Mouse (Mus musculus) hindbrain, embryonic 15.5 days (tissue): ENCODE results near the gene Mslnl. TPM values are rescaled to one million over a fixed set of nuclear protein-coding genes. Genes with fewer than 3 reads are reported as not detected.

Experiments used
- ATAC-seq: fragments of 200-750 bp; cut with Nextera tagmentation; 2 replicates; pipeline ENCODE4 v1.8.0; 2017; ENCODE audit warnings: low read depth, moderate number of reproducible peaks, moderate TSS enrichment; ENCODE audit not compliant: low FRiP score
- H3K27ac ChIP-seq: fragments of 300-500 bp; sonication (generic); replicated peaks from 2 replicates; pipeline ENCODE4 v1.5.1; 2015; ENCODE audit warnings: mild to moderate bottlenecking, inconsistent platforms
- H3K27me3 ChIP-seq: fragments of 300-500 bp; sonication (generic); 2 replicates; pipeline ENCODE4 v1.6.1; 2015; ENCODE audit warnings: control low read depth, inconsistent platforms
- H3K36me3 ChIP-seq: fragments of 300-500 bp; sonication (generic); 2 replicates; pipeline ENCODE4 v1.6.1; 2015; ENCODE audit warnings: control low read depth, inconsistent platforms
- H3K4me1 ChIP-seq: fragments of 300-500 bp; sonication (generic); replicated peaks from 2 replicates; pipeline ENCODE4 v1.6.1; 2015; ENCODE audit warnings: control low read depth, inconsistent platforms
- H3K4me2 ChIP-seq: fragments of 300-500 bp; sonication (generic); 2 replicates; pipeline ENCODE4 v1.6.1; 2015; ENCODE audit warnings: moderate library complexity, mild to moderate bottlenecking, inconsistent platforms
- H3K4me3 ChIP-seq: fragments of 300-500 bp; sonication (generic); 2 replicates; pipeline ENCODE4 v1.5.1; 2015; ENCODE audit warnings: mild to moderate bottlenecking, inconsistent platforms
- H3K9ac ChIP-seq: fragments of 300-500 bp; sonication (generic); 2 replicates; pipeline ENCODE4 v1.6.1; 2015; ENCODE audit warnings: inconsistent platforms
- H3K9me3 ChIP-seq: fragments of 300-500 bp; sonication (generic); 2 replicates; pipeline ENCODE4 v1.6.1; 2016; ENCODE audit warnings: control low read depth, inconsistent platforms
- WGBS: fragments of 180-500 bp; shearing (Covaris S2); methylation state at CpG from one replicate; pipeline ENCODE4 v1.1.7; 2015; 5-methylcytosine and 5-hydroxymethylcytosine counted together
- microRNA-seq: library from miRNA; unstranded; fragments of <30 nt; microRNA quantifications from one replicate; pipeline ENCODE4, GENCODE M21; 2016
- polyA plus RNA-seq: library from polyadenylated mRNA; unstranded; fragments of >200 nt; fragmentation: Nextera tagmentation; extraction: Ambion mirVana; gene quantifications from 2 replicates; pipeline ENCODE4 v1.2.1, GENCODE M21; 2015

The Mslnl gene
- polyA plus RNA-seq, 1 experiment from 2014 or later = not detected

GRCm38 (mm10) chr17:25791843-25792527, 56.1 kb downstream of the Mslnl start:
- Histone ChIP-seq H3K4me2 (peak overlapping the region; percentile 92), H3K36me3 (peaks cover 9% of the 10 kb centered on the region; the same call in 1 of the 2 replicates), H3K9me3 (no peaks in the 10 kb centered on the region), H3K27ac (peak overlapping the region; percentile 95), H3K4me3 (peak overlapping the region; percentile 84), H3K9ac (peak overlapping the region; percentile 88), H3K27me3 (peaks cover 9% of the 10 kb centered on the region; the same call in 1 of the 2 replicates), H3K4me1 (peaks cover 53% of the 10 kb centered on the region)
- under 1% methylated on average over 45 of the region's 45 CpGs for WGBS
- peak; percentile 57 for ATAC-seq

GRCm38 (mm10) chr17:25792615-25793014, 56.8 kb downstream of the Mslnl start, which contains the start of gene Fam173a:
TSS of gene Fam173a (minus strand) at chr17:25792901.
- WGBS = under 1% methylated on average over 14 of the region's 14 CpGs
- ATAC-seq = peak; percentile 65
- H3K4me1 ChIP-seq = peaks cover 59% of the 10 kb centered on the region

GRCm38 (mm10) chr17:25794197-25794596, 58.4 kb downstream of the Mslnl start:
- Histone ChIP-seq H3K4me1 (peaks cover 59% of the 10 kb centered on the region), H3K9ac (0 out of 2 replicates have a peak overlapping the region, but pooled peaks have one; percentile 30), H3K4me2 (peak overlapping the region; percentile 92), H3K9me3 (no peaks in the 10 kb centered on the region), H3K36me3 (peaks cover 6% of the 10 kb centered on the region; the same call in 1 of the 2 replicates), H3K4me3 (0 out of 2 replicates have a peak overlapping the region, but pooled peaks have one; percentile 52), H3K27me3 (peaks cover 9% of the 10 kb centered on the region; the same call in 1 of the 2 replicates), H3K27ac (peak overlapping the region; percentile 95)
- WGBS = 13% methylated on average over 13 of the region's 13 CpGs
- ATAC-seq = no peak

More at GRCm38 (mm10) chr17:25792615-25793014, 56.8 kb downstream of the Mslnl start, which contains the start of gene Fam173a:
- Histone ChIP-seq H3K27ac (peak within 1 kb of the TSS; percentile 95), H3K9me3 (no peaks in the 10 kb centered on the region), H3K9ac (peak within 1 kb of the TSS; percentile 88), H3K4me2 (peak within 1 kb of the TSS; percentile 92), H3K36me3 (peaks cover 9% of the 10 kb centered on the region; the same call in 1 of the 2 replicates), H3K27me3 (peaks cover 9% of the 10 kb centered on the region; the same call in 1 of the 2 replicates), H3K4me3 (peak within 1 kb of the TSS; percentile 84)

GRCm38 (mm10) chr17:25794998-25795397, 59.2 kb downstream of the Mslnl start:
- 0 out of 2 replicates have a peak overlapping the region, but pooled peaks have one; percentile 30 for H3K9ac ChIP-seq
- WGBS = 39% methylated on average over 17 of the region's 17 CpGs

GRCm38 (mm10) chr17:25795609-25796092, 59.8 kb downstream of the Mslnl start, which contains the start of gene AC134908.4:
TSS of gene AC134908.4 (minus strand) at chr17:25795659.
- Histone ChIP-seq H3K27ac (peak within 1 kb of the TSS; percentile 95), H3K4me1 (peaks cover 55% of the 10 kb centered on the region), H3K36me3 (no peaks in the 10 kb centered on the region), H3K9ac (peak within 1 kb of the TSS; percentile 36), H3K9me3 (no peaks in the 10 kb centered on the region), H3K4me2 (peak within 1 kb of the TSS; percentile 92), H3K27me3 (peaks cover 9% of the 10 kb centered on the region; the same call in 1 of the 2 replicates), H3K4me3 (peak within 1 kb of the TSS; percentile 52)
- WGBS = 4% methylated on average over 6 of the region's 6 CpGs
- peak; percentile 62 for ATAC-seq

More at GRCm38 (mm10) chr17:25794998-25795397, 59.2 kb downstream of the Mslnl start:
- H3K9me3 ChIP-seq = no peaks in the 10 kb centered on the region
- peaks cover 9% of the 10 kb centered on the region; the same call in 1 of the 2 replicates for H3K27me3 ChIP-seq
- H3K4me2 ChIP-seq = peak overlapping the region; percentile 92
- no peak for ATAC-seq
- peak overlapping the region; percentile 52 for H3K4me3 ChIP-seq
- no peaks in the 10 kb centered on the region for H3K36me3 ChIP-seq
- H3K4me1 ChIP-seq = peaks cover 59% of the 10 kb centered on the region
- peak overlapping the region; percentile 95 for H3K27ac ChIP-seq

DNA sequence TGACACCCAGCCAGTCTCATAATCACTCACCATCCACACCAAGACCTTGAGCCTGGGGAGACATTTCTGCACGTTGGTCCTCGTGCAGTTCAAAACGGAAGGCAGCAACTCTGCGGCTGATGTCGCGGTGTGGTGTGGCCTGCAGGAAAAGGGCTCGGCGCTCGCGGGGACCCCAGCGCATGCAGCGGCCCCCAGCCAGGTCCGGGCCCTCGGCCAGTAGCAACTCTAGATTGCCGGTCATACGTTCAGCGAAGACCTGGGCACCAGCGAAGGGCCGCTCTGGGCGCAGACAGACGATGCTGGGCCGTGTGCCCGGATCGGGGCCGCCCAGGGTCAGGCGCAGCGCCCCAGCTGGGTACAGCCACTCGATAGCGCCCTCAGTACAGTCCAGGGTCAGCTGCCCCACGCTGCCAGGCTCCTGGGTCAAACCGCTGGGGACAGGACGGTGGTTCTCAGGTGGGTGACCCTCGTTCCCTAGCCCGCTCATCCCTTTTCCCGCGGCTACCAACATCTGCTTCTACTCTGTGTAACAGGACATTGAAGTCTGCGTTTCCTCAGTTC, 60.4 kb downstream of the Mslnl start:
- Histone ChIP-seq H3K27me3 (peaks cover 9% of the 10 kb centered on the region; the same call in 1 of the 2 replicates), H3K9ac (peak overlapping the region; percentile 36), H3K4me2 (peak overlapping the region; percentile 92), H3K4me1 (peaks cover 49% of the 10 kb centered on the region), H3K4me3 (peak overlapping the region; percentile 52), H3K36me3 (no peaks in the 10 kb centered on the region), H3K9me3 (no peaks in the 10 kb centered on the region), H3K27ac (peak overlapping the region; percentile 95)
- WGBS = under 1% methylated on average over 37 of the region's 37 CpGs
- ATAC-seq = no peak

DNA sequence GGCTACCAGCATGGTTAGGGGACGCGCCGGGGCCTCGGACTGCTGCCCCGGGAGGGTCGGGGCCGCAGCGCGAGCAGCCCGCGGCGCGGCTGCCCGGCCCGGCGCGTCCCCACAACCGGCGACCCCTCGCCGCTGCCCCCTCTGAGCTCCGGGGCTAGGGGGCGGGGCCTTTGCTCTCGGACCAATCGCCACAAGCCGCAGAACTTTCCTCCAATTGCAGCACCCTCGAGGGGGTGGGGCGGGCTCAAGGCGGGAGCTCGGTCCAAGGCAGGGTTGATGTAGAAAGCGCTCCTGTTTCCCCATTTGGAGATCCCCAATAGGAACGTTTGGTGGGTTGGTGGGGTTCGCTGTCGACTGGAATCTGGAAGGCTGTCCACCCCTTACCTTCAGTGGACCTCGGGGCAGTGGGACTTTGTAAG, 61.1 kb downstream of the Mslnl start, which contains the start of gene Metrn:
Gene Metrn (minus strand): TSS at position 186 of the 419 bp plus-strand sequence.
- Histone ChIP-seq H3K4me1 (peaks cover 45% of the 10 kb centered on the region), H3K36me3 (no peaks in the 10 kb centered on the region), H3K4me3 (peak within 1 kb of the TSS; percentile 52), H3K27me3 (peaks cover 9% of the 10 kb centered on the region; the same call in 1 of the 2 replicates), H3K9me3 (no peaks in the 10 kb centered on the region), H3K4me2 (peak within 1 kb of the TSS; percentile 92), H3K27ac (peak within 1 kb of the TSS; percentile 95), H3K9ac (peak within 1 kb of the TSS; percentile 36)
- under 1% methylated on average over 33 of the region's 35 CpGs for WGBS
- ATAC-seq = peak; percentile 70

Small RNA genes within 50 kb of the gene (microRNA-seq; reads per million reads assigned to microRNA genes)
- gene Gm25083 (not detected), gene Mir6966 (not detected)

Other genes with a start within 250 kb of the Mslnl start
- gene Sstr5, start 238.8 kb upstream of the Mslnl start, polyA plus RNA-seq = 0.64 and 0.77 TPM in 2 replicates
- 17.8 and 23.8 TPM in 2 replicates for gene Sox8, start 165.4 kb upstream of the Mslnl start, polyA plus RNA-seq
- gene Lmf1, start 157.0 kb upstream of the Mslnl start, polyA plus RNA-seq = 23.8 and 25.1 TPM in 2 replicates
- gene Gng13, start 18.9 kb upstream of the Mslnl start, polyA plus RNA-seq = 6.7 and 9.6 TPM in 2 replicates
- 8.2 and 8.8 TPM in 2 replicates for gene Chtf18, start 8.6 kb upstream of the Mslnl start, polyA plus RNA-seq
- 28.7 and 30.1 TPM in 2 replicates for gene Rpusd1, start 8.4 kb upstream of the Mslnl start, polyA plus RNA-seq
- gene Msln, start 18.3 kb downstream of the Mslnl start, polyA plus RNA-seq = 0.84 TPM in 1 of 2 replicates, not detected in the other
- 29.5 and 30.7 TPM in 2 replicates for gene Narfl, start 37.7 kb downstream of the Mslnl start, polyA plus RNA-seq
- 133 TPM in 2 replicates for gene Haghl, start 49.6 kb downstream of the Mslnl start, polyA plus RNA-seq
- 0.31 and 0.48 TPM in 2 replicates for gene Ccdc78, start 50.5 kb downstream of the Mslnl start, polyA plus RNA-seq
- 90.1 and 95.7 TPM in 2 replicates for gene Fam173a, start 56.9 kb downstream of the Mslnl start, polyA plus RNA-seq
- 2.0 TPM in 1 of 2 replicates, not detected in the other for gene AC134908.4, start 59.6 kb downstream of the Mslnl start, polyA plus RNA-seq
- 67.2 and 82.2 TPM in 2 replicates for gene Metrn, start 61.1 kb downstream of the Mslnl start, polyA plus RNA-seq
- gene Fbxl16, start 73.0 kb downstream of the Mslnl start, polyA plus RNA-seq = 38.2 and 45.0 TPM in 2 replicates
- gene Wdr24, start 87.6 kb downstream of the Mslnl start, polyA plus RNA-seq = 27.3 and 28.2 TPM in 2 replicates
- 51.1 and 55.0 TPM in 2 replicates for gene Jmjd8, start 92.8 kb downstream of the Mslnl start, polyA plus RNA-seq
- 358 and 382 TPM in 2 replicates for gene Stub1, start 97.4 kb downstream of the Mslnl start, polyA plus RNA-seq
- 51.9 and 56.8 TPM in 2 replicates for gene Rhbdl1, start 101.3 kb downstream of the Mslnl start, polyA plus RNA-seq
- gene Gm20683, start 105.7 kb downstream of the Mslnl start, polyA plus RNA-seq = 13.8 and 14.0 TPM in 2 replicates
- 15.1 and 16.6 TPM in 2 replicates for gene Rhot2, start 108.8 kb downstream of the Mslnl start, polyA plus RNA-seq
- gene Wdr90, start 125.5 kb downstream of the Mslnl start, polyA plus RNA-seq = 19.0 and 19.9 TPM in 2 replicates
- gene Mcrip2, start 132.7 kb downstream of the Mslnl start, polyA plus RNA-seq = 27.0 and 28.4 TPM in 2 replicates
- gene Mettl26, start 139.0 kb downstream of the Mslnl start, polyA plus RNA-seq = 58.7 and 64.1 TPM in 2 replicates
- 0.39 and 0.44 TPM in 2 replicates for gene Wfikkn1, start 144.8 kb downstream of the Mslnl start, polyA plus RNA-seq
- gene Rab40c, start 183.7 kb downstream of the Mslnl start, polyA plus RNA-seq = 49.3 and 55.0 TPM in 2 replicates
- gene Pigq, start 208.9 kb downstream of the Mslnl start, polyA plus RNA-seq = 73.9 and 77.2 TPM in 2 replicates
- 0.30 and 0.91 TPM in 2 replicates for gene Nhlrc4, start 208.9 kb downstream of the Mslnl start, polyA plus RNA-seq
- gene A930017K11Rik, start 216.5 kb downstream of the Mslnl start, polyA plus RNA-seq = 2.7 and 5.4 TPM in 2 replicates
- gene Capn15, start 249.8 kb downstream of the Mslnl start, polyA plus RNA-seq = 20.2 and 27.6 TPM in 2 replicates